Mouse (Mus musculus) kidney, embryonic 16.5 days (tissue): Measurements from ENCODE around the gene 4930558C23Rik. TPM values are rescaled to one million over a fixed set of nuclear protein-coding genes. Genes with fewer than 3 reads are reported as not detected.
"Not testable (repeated sequence)": the region's sequence is repeated elsewhere in the genome, so short reads cannot be mapped to it uniquely, and the experiment has no call there.

Experiments used
- ATAC-seq: fragments of 200-750 bp; cut with Nextera tagmentation; 2 replicates; pipeline ENCODE4 v1.8.0; 2017; ENCODE audit warnings: moderate TSS enrichment; ENCODE audit not compliant: low FRiP score, low TSS enrichment
- H3K27ac ChIP-seq: fragments of 300-500 bp; sonication (generic); 2 replicates; pipeline ENCODE4 v1.5.1; 2014; ENCODE audit warnings: low read length
- H3K27me3 ChIP-seq: fragments of 300-500 bp; sonication (generic); 2 replicates; pipeline ENCODE4 v1.6.1; 2014; ENCODE audit warnings: low read length, control low read depth, mixed read lengths; ENCODE audit not compliant: insufficient read depth
- H3K36me3 ChIP-seq: fragments of 300-500 bp; sonication (generic); 2 replicates; pipeline ENCODE4 v1.6.1; 2014; ENCODE audit warnings: low read length, control low read depth, mixed read lengths; ENCODE audit not compliant: insufficient read depth
- H3K4me1 ChIP-seq: fragments of 300-500 bp; sonication (generic); 2 replicates; pipeline ENCODE4 v1.6.1; 2014; ENCODE audit warnings: low read length, control low read depth, mixed read lengths; ENCODE audit not compliant: insufficient read depth
- H3K4me2 ChIP-seq: fragments of 300-500 bp; sonication (generic); replicated peaks from 2 replicates; pipeline ENCODE4 v1.6.1; 2014; ENCODE audit warnings: low read depth, low read length
- H3K4me3 ChIP-seq: fragments of 300-500 bp; sonication (generic); 2 replicates; pipeline ENCODE4 v1.5.1; 2014; ENCODE audit warnings: mild to moderate bottlenecking, low read length
- H3K9ac ChIP-seq: fragments of 300-500 bp; sonication (generic); replicated peaks from 2 replicates; pipeline ENCODE4 v1.6.1; 2014; ENCODE audit warnings: low read length
- H3K9me3 ChIP-seq: fragments of 300-500 bp; sonication (generic); 2 replicates; pipeline ENCODE4 v1.6.1; 2016; ENCODE audit warnings: low read length, control low read depth
- WGBS: fragments of 180-500 bp; shearing (Covaris S2); extraction: QIAGEN DNeasy Blood & Tissue Kit; methylation state at CpG from one replicate; pipeline ENCODE4 v1.1.7; 2014; 5-methylcytosine and 5-hydroxymethylcytosine counted together
- polyA plus RNA-seq: library from polyadenylated mRNA; unstranded; fragments of >200 nt; fragmentation: Nextera tagmentation; extraction: Ambion mirVana; gene quantifications from 2 replicates; pipeline ENCODE4 v1.2.1, GENCODE M21; 2015

The 4930558C23Rik gene
- 0.52 TPM in 1 of 2 replicates, not detected in the other for polyA plus RNA-seq

DNA sequence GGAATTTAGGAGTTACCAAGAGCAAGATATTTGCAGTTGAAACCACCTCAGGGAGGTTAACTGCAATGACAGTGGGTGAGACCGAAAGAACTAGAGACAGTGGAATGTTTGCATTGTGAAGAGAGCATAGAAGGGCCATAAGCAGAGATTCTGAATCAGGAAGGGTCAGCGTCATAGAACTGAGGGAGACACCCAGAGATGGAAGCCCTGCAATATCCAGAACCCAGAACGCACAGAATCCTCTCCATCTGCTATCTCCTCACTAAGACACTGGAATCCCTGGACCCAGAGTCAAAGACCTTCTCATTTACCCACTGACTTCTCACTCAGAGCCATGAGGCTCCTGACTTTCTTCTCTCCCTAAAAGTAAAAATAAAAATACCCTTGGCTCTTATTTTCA is at the start of gene 4930558C23Rik:
Gene 4930558C23Rik (minus strand): TSS at position 101 of the 400 bp plus-strand sequence.
- no peak for ATAC-seq
- no peaks in the 10 kb centered on the region for H3K9me3 ChIP-seq
- no peaks in the 10 kb centered on the region for H3K36me3 ChIP-seq
- no peak within 1 kb of the TSS for H3K27ac ChIP-seq
- no peak within 1 kb of the TSS for H3K4me3 ChIP-seq
- WGBS = 91% methylated on average over 3 of the region's 3 CpGs
- H3K4me2 ChIP-seq = no peak within 1 kb of the TSS
- H3K27me3 ChIP-seq = no peaks in the 10 kb centered on the region
- H3K4me1 ChIP-seq = no peaks in the 10 kb centered on the region
- H3K9ac ChIP-seq = no peak within 1 kb of the TSS

DNA sequence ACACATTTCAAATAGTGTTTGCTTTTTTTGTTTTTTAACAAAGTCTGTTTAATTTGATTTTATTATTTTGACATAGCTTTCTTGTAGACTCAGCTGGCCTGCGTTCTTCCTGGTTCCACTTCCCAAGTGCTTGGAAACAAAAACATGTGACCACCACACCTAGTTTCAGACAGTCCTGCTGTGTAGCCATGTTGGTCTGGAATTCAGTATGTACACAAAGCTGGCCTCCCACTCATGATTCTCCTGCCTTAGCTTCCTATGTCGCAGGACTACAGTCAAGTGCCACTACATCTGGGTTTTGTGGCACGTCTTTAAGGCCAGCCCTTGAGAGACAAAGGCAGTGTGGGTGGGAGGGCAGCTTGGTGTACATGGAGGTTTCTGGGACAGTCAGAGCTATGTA is 48.3 kb upstream of the 4930558C23Rik start:
- no peak for ATAC-seq
- Histone ChIP-seq H3K36me3 (peaks cover 34% of the 10 kb centered on the region), H3K27ac (no peak overlapping the region), H3K4me3 (no peak overlapping the region), H3K4me2 (no peak overlapping the region), H3K9me3 (no peaks in the 10 kb centered on the region), H3K4me1 (no peaks in the 10 kb centered on the region), H3K9ac (no peak overlapping the region), H3K27me3 (no peaks in the 10 kb centered on the region)
- 93% methylated on average over 3 of the region's 3 CpGs for WGBS

DNA sequence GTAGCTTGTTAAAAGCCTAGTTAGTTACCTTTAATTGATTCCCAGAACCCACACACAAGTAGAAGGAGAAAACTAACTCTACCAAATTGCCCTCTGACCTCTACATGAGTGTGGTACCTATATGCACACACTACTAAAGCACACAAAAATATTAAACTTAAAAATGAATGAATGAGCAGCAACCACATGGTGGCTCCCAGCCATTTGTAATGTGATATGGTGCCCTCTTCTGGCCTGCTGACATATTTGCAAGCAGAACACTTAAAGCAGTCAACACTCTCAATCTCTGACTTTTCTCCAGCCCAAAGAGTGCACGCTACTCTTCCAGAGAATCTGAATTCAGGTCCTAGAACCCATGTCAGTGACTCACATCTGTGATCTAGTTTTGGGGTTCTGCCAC is 47.8 kb upstream of the 4930558C23Rik start:
- ATAC-seq = peak; percentile 42; the same call in 1 of the 2 replicates
- H3K4me3 ChIP-seq = no peak overlapping the region
- H3K36me3 ChIP-seq = peaks cover 34% of the 10 kb centered on the region

DNA sequence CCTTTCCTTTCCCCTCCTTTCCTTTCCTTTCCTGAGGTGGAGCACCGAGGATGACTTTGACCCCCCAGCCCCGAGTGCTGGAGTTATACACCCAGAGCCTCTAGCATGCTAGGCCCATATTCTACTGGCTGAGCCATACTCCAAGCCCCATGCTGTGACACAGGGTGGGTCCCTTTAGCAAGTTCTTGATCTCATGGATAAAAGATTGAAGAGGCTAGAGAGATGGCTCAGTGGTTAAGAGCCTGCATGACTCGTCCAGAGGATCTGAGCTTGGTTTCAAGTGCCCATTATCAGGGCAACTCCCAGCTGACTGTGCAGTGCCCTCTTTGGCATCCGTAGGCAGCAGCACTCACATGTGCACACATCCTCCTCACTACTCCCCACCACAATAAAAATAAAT is 42.7 kb upstream of the 4930558C23Rik start:
- H3K9me3 ChIP-seq = no peaks in the 10 kb centered on the region
- H3K4me3 ChIP-seq = no peak overlapping the region
- WGBS = 70% methylated on average over 4 of the region's 4 CpGs
- H3K27ac ChIP-seq = no peak overlapping the region
- no peak overlapping the region for H3K9ac ChIP-seq
- H3K4me2 ChIP-seq = no peak overlapping the region
- peaks cover 8% of the 10 kb centered on the region for H3K36me3 ChIP-seq
- no peaks in the 10 kb centered on the region for H3K4me1 ChIP-seq
- ATAC-seq = no peak
- H3K27me3 ChIP-seq = no peaks in the 10 kb centered on the region

More for the DNA sequence above, 47.8 kb upstream of the 4930558C23Rik start:
- H3K4me1 ChIP-seq = no peaks in the 10 kb centered on the region
- 54% methylated on average over 1 of the region's 1 CpGs for WGBS
- no peaks in the 10 kb centered on the region for H3K27me3 ChIP-seq
- H3K27ac ChIP-seq = no peak overlapping the region
- H3K9ac ChIP-seq = no peak overlapping the region
- no peaks in the 10 kb centered on the region for H3K9me3 ChIP-seq
- H3K4me2 ChIP-seq = no peak overlapping the region

DNA sequence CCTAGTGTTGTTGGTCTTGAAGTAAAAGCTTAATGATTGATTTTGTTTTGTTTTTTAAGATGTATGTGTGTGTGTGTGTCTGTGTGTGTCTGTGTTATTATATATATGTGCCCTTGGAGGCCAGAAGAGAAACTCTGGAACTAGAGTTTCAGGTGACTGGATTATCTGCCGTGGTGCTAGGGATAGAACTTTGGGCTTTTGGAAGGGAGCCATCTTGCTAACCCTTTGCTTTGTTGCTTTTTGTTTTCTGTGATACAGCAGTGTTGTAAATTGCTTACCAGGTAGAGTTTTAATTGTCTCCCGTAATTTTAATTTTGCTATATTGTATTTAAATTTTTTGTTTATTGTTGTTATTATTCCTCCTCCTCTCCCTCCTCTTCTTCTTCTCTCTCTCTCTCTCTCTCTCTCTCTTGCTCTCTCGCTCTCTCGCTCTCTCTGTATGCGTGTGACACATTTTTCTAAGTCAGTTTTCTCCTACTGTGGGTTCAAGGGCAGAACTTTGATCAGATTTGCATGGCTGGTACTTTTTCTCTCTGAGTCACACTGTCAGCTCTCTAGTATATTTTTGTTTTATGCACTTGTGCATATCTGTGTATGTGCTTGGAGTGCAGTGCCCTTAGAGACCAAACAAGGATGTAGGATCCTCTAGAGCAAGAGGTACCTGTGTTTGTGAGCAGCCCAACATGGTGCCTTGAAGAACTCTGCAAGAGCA is 39.9 kb upstream of the 4930558C23Rik start:
- ATAC-seq = no peak
- 94% methylated on average over 5 of the region's 5 CpGs for WGBS
- H3K4me1 ChIP-seq = no peaks in the 10 kb centered on the region
- H3K9ac ChIP-seq = no peak overlapping the region
- H3K4me2 ChIP-seq = no peak overlapping the region
- no peak overlapping the region for H3K27ac ChIP-seq
- no peaks in the 10 kb centered on the region for H3K27me3 ChIP-seq
- H3K36me3 ChIP-seq = peaks cover 10% of the 10 kb centered on the region; the same call in 1 of the 2 replicates
- no peak overlapping the region for H3K4me3 ChIP-seq
- H3K9me3 ChIP-seq = no peaks in the 10 kb centered on the region

DNA sequence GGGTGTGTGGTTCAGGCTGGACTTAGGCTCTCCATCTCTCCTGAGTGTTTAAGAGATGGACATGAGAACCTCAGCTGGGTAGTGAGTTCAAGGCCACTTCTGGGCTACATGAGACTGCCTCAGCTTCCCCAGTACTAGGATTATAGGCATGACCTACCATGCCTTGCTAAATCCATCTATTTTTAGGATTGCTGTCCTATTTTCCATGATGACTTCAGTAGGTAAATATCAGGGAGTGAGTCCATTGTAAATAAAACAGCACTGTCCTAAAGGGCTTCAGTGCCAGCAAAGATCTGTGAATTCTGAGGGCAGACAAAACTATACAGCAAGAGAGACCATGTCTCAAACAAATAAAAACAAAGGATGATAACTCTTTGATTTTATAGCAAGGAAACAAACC is 37.0 kb upstream of the 4930558C23Rik start:
- ATAC-seq = no peak

DNA sequence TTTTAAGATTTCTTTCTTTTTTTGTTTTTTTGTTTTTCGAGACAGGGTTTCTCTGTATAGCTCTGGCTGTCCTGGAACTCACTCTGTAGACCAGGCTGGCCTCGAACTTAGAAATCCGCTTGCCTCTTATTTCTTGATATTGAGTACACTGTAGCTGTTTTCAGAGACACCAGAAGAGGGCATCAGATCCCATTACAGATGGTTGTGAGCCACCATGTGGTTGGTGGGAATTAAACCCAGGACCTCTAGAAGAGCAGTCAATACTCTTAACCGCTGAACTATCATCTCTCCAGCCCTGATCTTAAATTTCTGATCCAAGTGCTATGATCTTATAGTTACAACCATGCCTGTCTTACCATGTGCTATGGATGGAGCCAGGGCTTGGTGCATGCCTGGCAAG is 36.0 kb upstream of the 4930558C23Rik start:
- peaks cover 14% of the 10 kb centered on the region; the same call in 1 of the 2 replicates for H3K36me3 ChIP-seq
- H3K27ac ChIP-seq, H3K9me3 ChIP-seq, H3K4me3 ChIP-seq, H3K27me3 ChIP-seq, H3K4me2 ChIP-seq, ATAC-seq, H3K9ac ChIP-seq: not testable (repeated sequence)
- peaks cover 10% of the 10 kb centered on the region; the same call in 1 of the 2 replicates for H3K4me1 ChIP-seq
- 98% methylated on average over 4 of the region's 4 CpGs for WGBS

More for the DNA sequence above, 37.0 kb upstream of the 4930558C23Rik start:
- peaks cover 10% of the 10 kb centered on the region; the same call in 1 of the 2 replicates for H3K4me1 ChIP-seq
- no peaks in the 10 kb centered on the region for H3K27me3 ChIP-seq
- no peak overlapping the region for H3K4me3 ChIP-seq
- no peak overlapping the region for H3K27ac ChIP-seq
- H3K4me2 ChIP-seq = no peak overlapping the region
- peaks cover 14% of the 10 kb centered on the region; the same call in 1 of the 2 replicates for H3K36me3 ChIP-seq
- no peak overlapping the region for H3K9ac ChIP-seq
- H3K9me3 ChIP-seq = no peaks in the 10 kb centered on the region

DNA sequence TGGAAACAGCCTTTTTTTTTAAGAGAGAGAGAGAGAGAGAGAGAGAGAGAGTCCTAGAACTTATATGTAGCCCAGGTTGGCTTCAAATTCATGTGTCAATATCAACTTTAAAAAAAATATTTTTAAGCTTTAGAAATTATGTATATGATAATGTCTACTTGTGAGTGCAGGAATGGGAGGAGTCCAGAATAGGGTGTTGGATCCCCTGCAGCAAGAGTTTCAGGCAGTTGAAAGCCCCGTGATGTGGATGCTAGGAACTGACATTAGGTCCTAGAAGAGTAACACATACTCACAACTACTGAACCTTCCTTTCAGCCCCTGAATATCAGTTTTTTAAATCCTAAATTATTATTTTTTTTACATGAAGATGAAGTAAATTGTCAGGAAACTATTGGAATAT is 32.9 kb upstream of the 4930558C23Rik start:
- no peaks in the 10 kb centered on the region for H3K9me3 ChIP-seq
- H3K4me1 ChIP-seq = peaks cover 10% of the 10 kb centered on the region; the same call in 1 of the 2 replicates
- H3K36me3 ChIP-seq = peaks cover 14% of the 10 kb centered on the region; the same call in 1 of the 2 replicates
- no peak overlapping the region for H3K4me3 ChIP-seq
- no peak overlapping the region for H3K9ac ChIP-seq
- ATAC-seq = no peak
- H3K4me2 ChIP-seq = peak overlapping the region; percentile 92
- no peaks in the 10 kb centered on the region for H3K27me3 ChIP-seq
- WGBS = 56% methylated on average over 1 of the region's 1 CpGs
- no peak overlapping the region for H3K27ac ChIP-seq

DNA sequence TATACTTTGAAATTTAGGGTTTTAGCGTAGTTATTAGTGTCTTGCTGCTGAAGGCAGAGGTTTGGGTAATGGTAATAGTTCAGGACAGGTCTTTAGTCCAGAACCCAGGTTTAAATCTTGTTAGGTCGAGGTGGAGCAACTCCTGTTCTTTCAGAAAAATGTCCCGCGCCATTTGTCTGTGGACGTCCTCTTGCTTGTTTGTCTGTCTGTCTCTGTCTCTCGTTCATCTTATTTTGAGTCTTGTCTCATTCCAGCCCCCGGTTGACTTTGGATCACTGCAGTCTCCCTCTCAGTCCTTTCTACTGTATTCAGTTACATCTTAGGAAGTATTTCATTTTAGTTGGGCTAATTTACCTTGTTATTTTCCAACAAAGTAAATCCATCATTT is 32.3 kb upstream of the 4930558C23Rik start:
- Histone ChIP-seq H3K9ac (peak overlapping the region; percentile 89), H3K4me1 (peaks cover 10% of the 10 kb centered on the region; the same call in 1 of the 2 replicates), H3K36me3 (peaks cover 11% of the 10 kb centered on the region; the same call in 1 of the 2 replicates), H3K9me3 (no peaks in the 10 kb centered on the region), H3K27ac (peak overlapping the region; percentile 84; the same call in 1 of the 2 replicates), H3K4me3 (peak overlapping the region; percentile 93), H3K27me3 (no peaks in the 10 kb centered on the region), H3K4me2 (peak overlapping the region; percentile 92)
- ATAC-seq = no peak
- 1% methylated on average over 7 of the region's 7 CpGs for WGBS
